Mouse (Mus musculus) embryo, embryonic 10.5 days (tissue): ENCODE data around the gene Bcap31.

Experiments
- DNase-seq: peaks from one replicate; pipeline ENCODE4 v3.0.0-alpha.2; 2015; ENCODE audit warnings: low spot score

Gene Bcap31

DNA sequence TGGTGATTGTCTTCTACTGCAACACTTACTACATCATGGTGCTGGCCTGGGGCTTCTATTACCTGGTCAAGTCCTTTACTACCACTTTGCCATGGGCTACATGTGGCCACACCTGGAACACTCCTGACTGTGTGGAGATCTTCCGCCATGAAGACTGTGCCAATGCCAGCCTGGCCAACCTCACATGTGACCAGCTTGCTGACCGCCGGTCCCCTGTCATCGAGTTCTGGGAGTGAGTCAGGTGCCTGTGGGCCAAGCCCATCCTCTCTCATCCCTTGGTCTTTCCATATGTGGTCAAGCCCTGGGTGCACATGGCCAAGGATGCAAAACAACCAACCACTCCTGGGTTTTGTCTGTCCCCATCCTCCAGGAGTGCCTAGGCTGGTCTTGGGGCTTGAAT, 39.3 kb downstream of the Bcap31 start:
- DNase-seq: no peak

DNA sequence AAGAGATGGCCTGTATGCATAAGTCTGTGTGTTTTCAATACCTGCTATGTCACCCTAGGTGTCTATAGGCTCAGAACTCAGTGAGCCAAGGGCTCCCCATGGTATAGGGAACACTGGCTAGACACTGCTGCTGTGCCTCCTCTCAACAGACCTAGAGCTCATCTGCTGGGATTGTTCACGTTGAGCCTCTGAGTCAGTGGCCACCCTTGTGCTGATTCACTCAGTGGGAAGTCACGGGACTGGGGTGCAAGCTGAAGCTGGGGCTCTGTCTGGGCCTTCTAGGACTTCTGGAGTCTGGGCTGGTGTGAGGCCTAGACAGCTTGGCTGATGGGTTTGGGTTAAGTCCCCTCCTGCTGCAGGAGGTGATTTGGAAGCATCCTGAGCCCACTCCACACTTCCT, 40.7 kb downstream of the Bcap31 start:
- DNase-seq: no peak

GRCm38 (mm10) chrX:73673968-73674661, 41.9 kb downstream of the Bcap31 start:
- peak; percentile 37 for DNase-seq

- peak; percentile 10 for DNase-seq
Observed at GRCm38 (mm10) chrX:73673619-73673967, 42.4 kb downstream of the Bcap31 start.

DNA sequence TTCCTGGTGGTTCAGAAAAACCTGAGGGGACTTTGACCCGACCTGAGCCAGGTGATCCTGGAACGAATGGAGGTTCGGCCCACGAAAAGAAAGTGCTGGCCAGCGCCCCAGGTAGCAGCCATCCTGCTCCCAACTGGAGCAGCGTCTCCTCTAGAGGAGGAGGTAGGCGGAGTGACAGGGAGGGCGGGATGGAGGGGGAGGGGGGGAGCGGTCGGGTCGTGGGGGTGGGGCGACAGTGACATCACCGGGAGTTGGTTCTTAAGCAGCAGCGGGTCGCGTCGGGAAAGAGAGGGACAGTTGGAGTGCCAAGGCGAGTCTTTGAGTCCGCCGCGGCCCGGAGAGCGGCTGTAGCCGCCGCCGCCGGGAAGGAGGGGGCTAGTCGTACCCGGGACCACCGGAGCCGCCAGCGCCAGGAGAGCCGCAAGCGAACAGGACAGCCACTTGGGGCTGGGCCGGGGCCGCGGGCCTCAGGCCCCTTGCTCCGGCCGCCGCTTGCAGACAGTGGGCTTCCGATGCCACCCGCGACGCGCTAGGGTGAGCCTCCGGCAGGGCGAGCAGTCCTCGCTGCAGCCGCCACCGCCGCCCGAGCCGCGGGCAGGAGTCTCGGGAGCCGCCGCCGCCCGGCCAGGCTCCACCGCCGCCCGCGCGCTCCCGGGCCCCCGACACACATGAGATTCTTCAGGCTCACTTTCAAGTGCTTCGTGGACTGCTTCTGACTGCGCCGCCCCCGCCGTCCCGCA, 42.9 kb downstream of the Bcap31 start, which contains the start of gene Slc6a8:
Slc6a8 (plus strand) TSS at position 272 of the 740 bp plus-strand sequence.
- peak; percentile 77 for DNase-seq

GRCm38 (mm10) chrX:73672031-73672431, 43.9 kb downstream of the Bcap31 start:
- DNase-seq: peak; percentile 71

DNA sequence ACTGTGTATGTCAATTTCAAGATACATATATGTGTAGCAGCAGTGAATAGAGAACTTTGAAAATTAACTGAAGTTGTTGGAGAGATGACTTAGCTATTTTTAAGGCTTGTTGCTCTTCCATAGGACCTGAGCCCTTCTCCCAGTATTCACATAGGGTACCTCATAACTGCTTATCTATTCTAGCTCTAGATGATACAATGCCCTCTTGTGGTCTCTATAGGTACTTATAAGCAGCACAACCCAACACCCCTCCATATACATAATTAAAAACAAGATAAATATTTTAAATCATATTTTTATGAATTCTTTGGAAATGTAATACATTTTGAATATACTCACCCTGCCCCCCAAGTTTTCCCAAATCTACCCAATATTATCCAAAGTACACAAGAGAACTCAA, 52.8 kb downstream of the Bcap31 start:
- peak; percentile 26 for DNase-seq

- DNase-seq: no peak
Observed at GRCm38 (mm10) chrX:73660284-73660665, 55.7 kb downstream of the Bcap31 start.

DNA sequence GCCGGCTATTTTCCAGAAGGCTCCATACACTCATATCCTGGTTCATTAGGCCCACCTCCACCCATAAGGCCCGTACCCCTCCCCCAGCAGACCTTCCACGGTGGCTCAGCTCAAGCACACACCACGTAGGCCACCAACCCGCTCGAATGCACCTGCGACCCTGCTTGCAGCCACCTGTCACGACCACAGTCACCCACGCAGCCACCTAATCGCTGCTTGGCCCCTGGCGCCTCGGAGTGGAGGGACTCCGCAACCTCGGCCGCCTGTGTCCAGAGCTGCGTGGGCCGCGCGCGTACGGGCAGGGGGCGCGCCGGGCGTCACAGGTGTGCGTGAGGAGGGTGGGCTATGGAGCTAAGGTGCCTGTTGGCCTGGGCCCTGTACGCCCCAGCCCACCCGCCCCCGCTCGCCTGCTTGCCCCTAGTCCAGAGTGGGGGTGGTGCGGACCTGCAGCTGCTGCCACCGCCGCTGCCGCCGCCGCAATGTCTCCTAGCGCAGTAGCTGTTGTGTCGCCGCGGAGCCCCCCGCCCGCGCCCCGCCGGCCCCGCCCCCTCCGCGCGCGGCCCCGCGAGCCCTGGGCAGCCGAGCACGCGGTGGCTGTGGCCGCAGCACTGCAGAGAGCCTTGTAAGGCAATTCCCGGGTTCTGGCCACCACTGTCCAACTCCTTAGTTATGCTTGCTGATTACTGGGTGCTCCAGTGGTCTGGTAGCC, 56.2 kb downstream of the Bcap31 start, which contains the start of gene Pnck:
Pnck (minus strand) TSS at position 543 of the 709 bp plus-strand sequence.
- peak; percentile 27 for DNase-seq

DNA sequence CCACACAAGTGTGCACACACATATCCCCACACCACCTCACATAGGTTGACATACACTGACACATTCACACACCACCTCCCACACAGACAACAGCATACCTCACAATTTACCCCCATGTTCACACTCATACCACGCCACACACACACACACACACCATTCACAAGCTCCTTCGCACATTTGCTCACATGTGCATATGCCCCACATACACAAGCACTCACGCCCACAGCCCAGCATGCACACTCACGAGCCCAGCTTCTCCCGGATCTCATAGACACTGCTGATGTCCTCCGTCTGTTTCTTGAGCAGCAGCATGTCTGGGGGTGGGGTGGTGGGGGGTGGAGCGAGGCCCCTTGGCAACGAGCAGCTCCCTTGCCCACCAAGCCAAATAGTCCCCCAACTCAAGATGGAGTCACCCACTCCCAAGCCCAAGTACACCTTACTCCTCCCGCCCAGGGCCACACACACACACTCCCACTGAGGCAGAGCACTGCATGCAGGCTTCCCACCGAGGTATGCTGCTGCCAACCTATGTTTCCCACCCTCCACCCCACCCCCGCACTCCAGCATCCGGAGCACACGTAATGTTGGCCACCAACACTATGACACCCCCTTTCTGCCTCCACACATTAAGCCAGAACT, 56.9 kb downstream of the Bcap31 start:
- no peak for DNase-seq

GRCm38 (mm10) chrX:73658391-73658790, 57.6 kb downstream of the Bcap31 start:
- no peak for DNase-seq

DNA sequence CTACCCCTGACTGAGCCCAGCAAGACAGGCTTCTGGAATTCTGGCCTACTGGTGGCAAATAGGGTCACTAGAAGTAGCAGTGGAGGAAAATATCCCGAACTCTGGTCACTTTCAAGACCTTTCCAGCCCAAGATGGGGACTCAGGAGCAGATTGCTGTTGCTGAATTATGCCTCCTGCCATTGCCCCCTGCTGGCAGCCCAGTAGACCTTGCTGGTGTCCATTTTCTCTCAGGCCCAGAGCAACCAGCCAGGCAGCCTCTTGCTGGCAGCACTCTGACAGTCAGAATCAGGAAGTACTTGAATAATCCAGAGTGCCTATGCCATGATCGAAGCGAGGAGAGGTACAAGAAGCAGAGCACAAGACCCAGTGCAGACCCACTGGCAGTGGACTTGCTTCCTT, 60.4 kb downstream of the Bcap31 start:
- peak; percentile 39 for DNase-seq

DNA sequence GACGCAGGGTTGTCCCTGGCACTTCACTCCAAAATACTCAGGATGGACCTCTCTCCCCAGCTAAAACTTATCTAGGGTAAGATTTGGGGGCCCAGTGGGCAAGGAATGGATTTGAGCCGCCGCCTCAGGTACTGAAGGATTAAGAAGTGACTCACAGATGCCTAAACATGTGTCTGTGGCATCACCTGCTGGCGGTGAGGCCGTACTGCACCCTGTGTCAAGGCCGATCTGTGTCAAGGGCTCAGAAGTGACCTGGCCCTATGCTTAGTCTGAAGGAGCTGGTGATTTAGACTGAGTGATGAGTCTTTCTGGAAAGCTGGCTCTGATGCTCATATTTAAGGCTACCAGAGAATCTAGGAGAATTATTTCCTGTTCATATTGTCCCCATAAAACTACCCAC, 61.8 kb downstream of the Bcap31 start:
- peak; percentile 82 for DNase-seq

DNA sequence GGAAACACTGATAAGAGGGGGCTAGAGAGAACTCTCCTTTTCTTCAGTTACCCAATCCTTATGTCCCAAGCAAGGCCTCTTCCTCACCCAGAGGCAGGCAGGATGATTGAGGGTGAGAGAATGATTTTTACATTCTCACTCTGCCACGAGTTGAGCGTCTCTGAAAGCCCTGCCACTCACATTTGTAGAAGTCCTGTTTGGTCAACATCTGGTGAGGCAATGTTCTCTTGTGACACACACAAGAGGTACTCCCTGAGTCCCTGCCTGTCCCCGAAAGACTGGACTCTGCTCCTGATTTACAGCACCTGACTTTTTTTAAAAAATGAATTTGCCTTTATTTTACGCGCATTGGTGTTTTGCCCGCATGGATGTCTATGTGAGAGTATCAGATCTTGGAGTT, 62.6 kb downstream of the Bcap31 start:
- DNase-seq: no peak

DNA sequence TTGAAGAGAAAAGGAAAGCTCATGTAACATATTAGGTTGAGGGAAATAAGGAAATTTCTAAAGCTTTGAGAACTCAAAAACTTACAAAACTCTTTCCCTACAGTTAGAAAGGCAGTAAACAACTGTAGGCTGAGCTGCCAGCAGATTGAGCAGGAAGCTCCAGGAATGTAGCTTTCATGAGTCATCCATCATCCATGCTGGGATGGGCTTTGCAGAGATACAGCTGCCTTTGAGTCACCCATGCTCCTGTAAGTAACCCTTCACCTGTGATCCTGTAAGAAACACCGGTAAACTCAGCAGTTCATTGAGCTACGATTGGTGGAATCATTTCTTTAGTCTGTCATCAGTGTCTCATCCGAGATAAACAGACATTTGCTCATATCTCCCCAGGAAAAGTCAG, 65.1 kb downstream of the Bcap31 start:
- DNase-seq: no peak

GRCm38 (mm10) chrX:73645121-73645520, 70.9 kb downstream of the Bcap31 start:
- no peak for DNase-seq

- peak; percentile 24 for DNase-seq
Observed at GRCm38 (mm10) chrX:73639901-73640469, 76.0 kb downstream of the Bcap31 start.

DNA sequence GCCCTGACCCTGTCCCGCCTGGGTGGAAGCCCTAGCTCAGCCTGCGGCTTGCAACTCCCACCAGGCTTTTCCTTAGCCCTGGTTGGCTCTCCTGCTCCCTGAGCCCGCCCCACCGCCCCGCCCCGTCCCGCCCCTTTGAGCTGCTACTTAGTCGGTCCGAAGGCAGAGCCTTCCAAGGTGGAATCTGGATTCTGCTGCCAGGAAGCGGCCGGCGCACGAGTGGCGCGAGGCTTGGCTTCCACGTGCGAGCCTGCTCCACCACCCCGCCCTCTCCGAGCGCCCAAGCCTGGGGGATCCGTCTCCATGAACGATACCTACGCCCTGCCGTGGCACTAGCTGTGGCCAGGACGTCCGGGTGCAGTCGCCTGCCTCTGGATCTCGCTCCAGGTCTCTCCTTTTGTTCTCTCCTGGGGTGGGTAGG, 76.7 kb downstream of the Bcap31 start, which contains the start of gene Dusp9:
Dusp9 (plus strand) TSS at position 165 of the 421 bp plus-strand sequence.
- peak; percentile 75 for DNase-seq

DNA sequence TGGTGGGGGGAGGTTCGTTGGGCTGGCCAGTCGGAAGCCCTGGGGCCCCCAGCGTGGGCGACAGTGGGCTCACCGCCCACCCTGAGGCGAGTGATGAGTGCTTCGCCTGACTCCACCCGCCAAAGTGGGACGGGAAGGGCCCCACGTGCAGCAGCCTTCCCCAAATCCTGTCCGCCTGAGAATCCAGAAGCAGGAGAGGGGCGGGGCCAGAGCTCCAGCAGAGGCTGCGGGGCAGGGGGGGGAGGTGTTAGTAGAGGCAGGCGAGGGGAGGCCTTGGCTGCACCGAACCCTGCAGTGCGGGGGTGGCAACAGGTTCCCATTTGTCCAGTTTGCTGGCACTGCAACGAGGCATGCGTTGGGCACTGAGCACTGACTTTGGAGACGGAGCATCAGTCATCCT, 78.6 kb downstream of the Bcap31 start:
- DNase-seq: peak; percentile 28
